Mouse (Mus musculus): ENCODE results near the gene Eipr1. TPM values are rescaled to one million over a fixed set of nuclear protein-coding genes. Genes with fewer than 3 reads are reported as not detected.
"Not testable (repeated sequence)": the region's sequence is repeated elsewhere in the genome, so short reads cannot be mapped to it uniquely, and the experiment has no call there.

The Eipr1 gene
- total RNA-seq, 2 experiments from 2014 or later = 63.9 to 65.5 TPM

DNA sequence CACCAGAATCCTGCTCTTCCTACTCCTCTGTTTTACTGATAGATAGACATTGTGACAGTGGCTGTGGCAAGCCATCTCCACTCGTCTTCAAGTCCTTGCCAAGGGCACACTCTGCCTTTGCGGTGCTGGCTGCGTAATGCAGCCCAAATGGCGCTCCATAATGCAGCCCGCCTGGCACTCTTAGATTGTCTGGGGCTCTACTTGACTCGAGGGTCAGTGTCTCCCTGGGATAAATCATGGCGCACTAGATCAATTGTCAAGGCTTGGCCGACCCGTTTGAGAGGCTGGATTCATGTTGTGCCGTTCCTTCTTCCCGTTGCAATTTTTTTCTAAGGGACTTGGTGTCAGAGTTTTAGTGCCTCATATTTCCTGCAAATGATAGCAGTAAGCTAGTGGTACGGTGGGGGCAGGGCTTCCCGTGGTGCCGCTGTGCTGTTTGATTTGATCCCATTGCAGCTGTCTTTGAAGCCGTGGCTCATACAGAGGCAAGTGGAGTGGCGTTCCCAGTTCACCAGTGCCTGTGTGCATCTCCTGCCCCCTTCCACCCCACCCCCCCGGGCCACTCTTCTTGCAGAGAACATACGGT, 160.8 kb downstream of the Eipr1 start:
- intact Hi-C loops (cut with DNase I) = no loop called here
- no peak for DNase-seq (ENCODE audit: low spot score in 2 of 2)

DNA sequence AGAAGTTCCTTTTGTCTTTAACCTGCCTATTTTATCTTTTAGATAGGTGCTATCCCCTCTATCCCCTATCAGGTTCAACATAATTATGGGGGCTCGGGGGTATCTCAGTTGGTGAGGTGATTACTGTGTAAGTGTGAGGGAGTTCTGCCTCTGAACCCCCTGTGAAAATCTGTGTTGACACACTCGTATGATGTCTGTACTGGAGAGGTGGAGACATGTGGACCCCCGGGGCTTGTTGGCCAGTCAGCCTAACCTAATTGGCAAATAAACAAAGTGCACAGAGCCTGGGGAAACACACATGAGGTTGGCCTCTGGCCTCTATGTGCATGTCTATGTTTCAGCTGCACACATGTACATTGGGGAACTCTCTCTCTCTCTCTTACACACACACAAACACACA, 161.5 kb downstream of the Eipr1 start:
- intact Hi-C loops (cut with DNase I) = no loop called here
- no peak for DNase-seq (ENCODE audit: low spot score in 2 of 2)

DNA sequence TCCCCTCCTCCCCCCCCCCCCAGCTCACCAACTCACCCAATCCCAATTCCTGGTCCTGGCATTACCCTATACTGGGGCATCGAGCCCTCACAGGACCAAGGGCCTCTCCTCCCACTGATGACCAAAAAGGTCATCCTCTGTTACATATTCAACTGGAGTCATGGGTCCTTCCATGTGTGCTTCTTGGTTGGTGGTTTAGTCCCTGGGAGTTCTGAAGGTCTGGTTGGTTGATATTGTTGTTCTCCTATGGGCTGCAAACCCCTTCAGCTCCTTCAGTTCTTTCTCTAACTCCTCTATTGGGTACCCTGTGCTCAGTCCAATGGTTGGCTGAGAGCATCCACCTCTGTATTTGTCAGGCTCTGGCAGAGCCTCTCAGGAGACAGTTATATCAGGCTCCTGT, 162.5 kb downstream of the Eipr1 start:
- DNase-seq (ENCODE audit: low spot score in 2 of 2); intact Hi-C loops (cut with DNase I): not testable (repeated sequence)

Other genes starting within 250 kb of the Eipr1 start
- gene Dcdc2c, start 199.4 kb upstream of the Eipr1 start, total RNA-seq (2021) = 1 to 10 TPM in 1 of 2 experiments, under 1 TPM in 1; 0.79 to 1.1 TPM
- gene Allc, start 169.3 kb upstream of the Eipr1 start, total RNA-seq (2021) = 1 to 10 TPM; 1.2 to 1.3 TPM
- gene Colec11, start 128.4 kb upstream of the Eipr1 start, total RNA-seq (2021) = under 1 TPM; 0.57 to 0.59 TPM
- 100 to 1,000 TPM; 261 to 290 TPM for gene Rps7, start 115.8 kb upstream of the Eipr1 start, total RNA-seq (2021)
- 10 to 100 TPM; 13.4 to 15.2 TPM for gene Rnaseh1, start 102.2 kb upstream of the Eipr1 start, total RNA-seq (2021)
- 10 to 100 TPM; 32.0 to 36.8 TPM for gene Adi1, start 76.6 kb upstream of the Eipr1 start, total RNA-seq (2021)
- 10 to 100 TPM; 61.3 to 62.7 TPM for gene Trappc12, start 1.3 kb upstream of the Eipr1 start, total RNA-seq (2021)